Mouse (Mus musculus): ENCODE measurements around the gene Pygb. TPM values are rescaled to one million over a fixed set of nuclear protein-coding genes. Genes with fewer than 3 reads are reported as not detected.

Gene Pygb
- polyA plus RNA-seq (2012; fragmentation: generic; extraction: Trizol), result 39.0 TPM
- long read RNA-seq, experiment 1, transcript Pygb-201 (20 exons, 3,909 nt), result major isoform, 14 of 25 reads
- long read RNA-seq, experiment 1, partial matches to known transcripts, result 11 of 25 reads
- long read RNA-seq, experiment 1, other reads (novel, unspliced or antisense), result 0 of 25 reads
- long read RNA-seq, experiment 2, transcript Pygb-201 (20 exons, 3,909 nt), result major isoform, 538 of 581 reads
- long read RNA-seq, experiment 2, partial matches to known transcripts, result 12 of 581 reads
- long read RNA-seq, experiment 2, other reads (novel, unspliced or antisense), result 31 of 581 reads

GRCm38 (mm10) chr2:150786251-150787180 lies at the start of gene Pygb:
Pygb (plus strand) TSS chr2:150786735.
- Histone ChIP-seq H3K36me3 (ENCODE audit: control insufficient read depth, insufficient read depth) (peaks cover 3% of the 10 kb centered on the region), H3ac (ENCODE audit: control insufficient read depth, insufficient read length, low read depth) (peak within 1 kb of the TSS; percentile 100), H3K4me3 (ENCODE audit: insufficient read depth, poor library complexity, severe bottlenecking) (peak within 1 kb of the TSS; percentile 79), H3K79me2 (ENCODE audit: control insufficient read depth, insufficient read depth) (peaks cover 21% of the 10 kb centered on the region), H3K27me3 (ENCODE audit: control insufficient read depth, insufficient read depth, insufficient read length) (no peaks in the 10 kb centered on the region), H3K79me3 (ENCODE audit: low read depth) (no peaks in the 10 kb centered on the region)
- TF ChIP-seq FOSL1 (IDR thresholded peaks at IDR 0.05; ENCODE audit: insufficient read depth, low read length, poor library complexity, severe bottlenecking) (no peak), MYOD1 (IDR thresholded peaks at IDR 0.05; ENCODE audit: control insufficient read depth, insufficient read length, low read depth) (no peak), MYOG (IDR thresholded peaks at IDR 0.05; ENCODE audit: control insufficient read depth, extremely low read depth, insufficient read length) (no peak), CEBPB (IDR thresholded peaks at IDR 0.05; ENCODE audit: low read depth) (no peak), USF1 (IDR thresholded peaks at IDR 0.05; ENCODE audit: low read depth) (no peak), CTCF (IDR thresholded peaks at IDR 0.05; ENCODE audit: control insufficient read depth, insufficient read depth, insufficient read length) (no peak), MAX (IDR thresholded peaks at IDR 0.05) (no peak)

GRCm38 (mm10) chr2:150737881-150738280 lies 48.7 kb upstream of the Pygb start:
- H3K27me3 ChIP-seq (ENCODE audit: control insufficient read depth, insufficient read depth, insufficient read length), result peaks cover 4% of the 10 kb centered on the region
- H3ac ChIP-seq (ENCODE audit: control insufficient read depth, insufficient read length, low read depth), result no peak overlapping the region
- H3K79me2 ChIP-seq (ENCODE audit: control insufficient read depth, insufficient read depth), result no peaks in the 10 kb centered on the region
- H3K36me3 ChIP-seq (ENCODE audit: control insufficient read depth, insufficient read depth), result no peaks in the 10 kb centered on the region
- TF ChIP-seq CTCF (IDR thresholded peaks at IDR 0.05; ENCODE audit: control insufficient read depth, insufficient read depth, insufficient read length) (no peak), MAX (IDR thresholded peaks at IDR 0.05) (no peak), CEBPB (IDR thresholded peaks at IDR 0.05; ENCODE audit: low read depth) (no peak), MYOD1 (IDR thresholded peaks at IDR 0.05; ENCODE audit: control insufficient read depth, insufficient read length, low read depth) (no peak), MYOG (IDR thresholded peaks at IDR 0.05; ENCODE audit: control insufficient read depth, extremely low read depth, insufficient read length) (no peak), USF1 (IDR thresholded peaks at IDR 0.05; ENCODE audit: low read depth) (no peak), FOSL1 (IDR thresholded peaks at IDR 0.05; ENCODE audit: insufficient read depth, low read length, poor library complexity, severe bottlenecking) (no peak)
- no peaks in the 10 kb centered on the region for H3K79me3 ChIP-seq (ENCODE audit: low read depth)
- no peak overlapping the region for H3K4me3 ChIP-seq (ENCODE audit: insufficient read depth, poor library complexity, severe bottlenecking)

GRCm38 (mm10) chr2:150740145-150740841 lies 46.2 kb upstream of the Pygb start:
- no peak for TF ChIP-seq MAX (IDR thresholded peaks at IDR 0.05)
- Histone ChIP-seq H3K79me3 (ENCODE audit: low read depth) (no peaks in the 10 kb centered on the region), H3K79me2 (ENCODE audit: control insufficient read depth, insufficient read depth) (no peaks in the 10 kb centered on the region)

DNA sequence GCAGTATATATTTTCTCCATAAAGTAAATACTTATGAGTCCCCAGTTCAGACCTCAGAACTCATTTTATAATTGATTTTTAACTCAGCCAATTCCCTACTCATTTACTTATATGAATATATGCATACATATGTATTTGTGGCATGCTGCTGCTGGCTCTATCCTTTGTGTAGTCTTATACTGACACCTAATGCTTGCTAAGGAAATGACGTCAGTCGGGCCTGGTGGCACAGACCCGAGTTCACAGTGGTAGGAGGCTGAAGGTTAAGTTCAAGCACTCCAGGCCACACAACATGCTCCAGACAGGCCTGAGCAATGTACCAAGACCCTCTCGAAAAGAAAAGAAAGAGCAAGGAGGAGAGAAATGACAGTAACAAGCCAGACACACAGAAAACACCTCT lies 45.1 kb upstream of the Pygb start:
- Histone ChIP-seq H3K79me3 (ENCODE audit: low read depth) (no peaks in the 10 kb centered on the region), H3K79me2 (ENCODE audit: control insufficient read depth, insufficient read depth) (no peaks in the 10 kb centered on the region), H3K27me3 (ENCODE audit: control insufficient read depth, insufficient read depth, insufficient read length) (peaks cover 19% of the 10 kb centered on the region), H3K4me3 (ENCODE audit: insufficient read depth, poor library complexity, severe bottlenecking) (no peak overlapping the region), H3ac (ENCODE audit: control insufficient read depth, insufficient read length, low read depth) (no peak overlapping the region), H3K36me3 (ENCODE audit: control insufficient read depth, insufficient read depth) (no peaks in the 10 kb centered on the region)
- TF ChIP-seq MAX (IDR thresholded peaks at IDR 0.05) (no peak), USF1 (IDR thresholded peaks at IDR 0.05; ENCODE audit: low read depth) (no peak), MYOG (IDR thresholded peaks at IDR 0.05; ENCODE audit: control insufficient read depth, extremely low read depth, insufficient read length) (no peak), CTCF (IDR thresholded peaks at IDR 0.05; ENCODE audit: control insufficient read depth, insufficient read depth, insufficient read length) (no peak), MYOD1 (IDR thresholded peaks at IDR 0.05; ENCODE audit: control insufficient read depth, insufficient read length, low read depth) (no peak), FOSL1 (IDR thresholded peaks at IDR 0.05; ENCODE audit: insufficient read depth, low read length, poor library complexity, severe bottlenecking) (no peak), CEBPB (IDR thresholded peaks at IDR 0.05; ENCODE audit: low read depth) (no peak)

More at GRCm38 (mm10) chr2:150740145-150740841, 46.2 kb upstream of the Pygb start:
- Histone ChIP-seq H3ac (ENCODE audit: control insufficient read depth, insufficient read length, low read depth) (no peak overlapping the region), H3K4me3 (ENCODE audit: insufficient read depth, poor library complexity, severe bottlenecking) (no peak overlapping the region), H3K36me3 (ENCODE audit: control insufficient read depth, insufficient read depth) (no peaks in the 10 kb centered on the region), H3K27me3 (ENCODE audit: control insufficient read depth, insufficient read depth, insufficient read length) (peaks cover 11% of the 10 kb centered on the region)

DNA sequence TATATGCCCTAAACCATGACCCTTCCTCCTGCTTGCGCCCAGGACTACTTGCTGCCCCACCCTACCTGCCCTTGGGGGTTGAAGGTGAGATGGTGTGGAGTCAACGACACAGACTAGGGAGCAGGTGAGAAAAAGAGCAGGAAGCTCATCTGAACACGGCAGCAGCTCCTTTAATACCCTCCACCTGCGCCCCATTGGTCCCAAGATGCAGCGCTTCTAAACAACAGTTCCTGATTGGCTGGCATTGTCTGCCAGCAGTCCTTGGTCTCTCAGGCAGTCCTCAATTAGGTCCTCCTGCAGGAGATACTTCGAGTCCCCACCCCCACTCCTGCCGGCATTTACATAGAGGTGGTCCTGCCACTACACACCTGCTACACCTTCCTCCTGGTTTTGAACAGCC lies 41.5 kb upstream of the Pygb start:
- Histone ChIP-seq H3K36me3 (ENCODE audit: control insufficient read depth, insufficient read depth) (no peaks in the 10 kb centered on the region), H3ac (ENCODE audit: control insufficient read depth, insufficient read length, low read depth) (no peak overlapping the region), H3K79me3 (ENCODE audit: low read depth) (no peaks in the 10 kb centered on the region), H3K79me2 (ENCODE audit: control insufficient read depth, insufficient read depth) (peaks cover 9% of the 10 kb centered on the region), H3K4me3 (ENCODE audit: insufficient read depth, poor library complexity, severe bottlenecking) (no peak overlapping the region), H3K27me3 (ENCODE audit: control insufficient read depth, insufficient read depth, insufficient read length) (peaks cover 22% of the 10 kb centered on the region)
- TF ChIP-seq FOSL1 (IDR thresholded peaks at IDR 0.05; ENCODE audit: insufficient read depth, low read length, poor library complexity, severe bottlenecking), result no peak
- no peak for TF ChIP-seq MYOG (IDR thresholded peaks at IDR 0.05; ENCODE audit: control insufficient read depth, extremely low read depth, insufficient read length)
- TF ChIP-seq MYOD1 (IDR thresholded peaks at IDR 0.05; ENCODE audit: control insufficient read depth, insufficient read length, low read depth), result no peak
- no peak for TF ChIP-seq CEBPB (IDR thresholded peaks at IDR 0.05; ENCODE audit: low read depth)
- no peak for TF ChIP-seq USF1 (IDR thresholded peaks at IDR 0.05; ENCODE audit: low read depth)
- TF ChIP-seq CTCF (IDR thresholded peaks at IDR 0.05; ENCODE audit: control insufficient read depth, insufficient read depth, insufficient read length), result no peak
- TF ChIP-seq MAX (IDR thresholded peaks at IDR 0.05), result no peak
